Mouse (Mus musculus) CH12F3 (cell line): ENCODE measurements around the gene Gm11034.

Experiments
- in situ Hi-C: fragments of 300-500 bp; cut with MboI; formaldehyde crosslinking; loops from 2 replicates; pipeline ENCODE4 v1.14.3; 2020; ENCODE audit warnings: low sequenced_read_pairs

Gm11034 gene

DNA sequence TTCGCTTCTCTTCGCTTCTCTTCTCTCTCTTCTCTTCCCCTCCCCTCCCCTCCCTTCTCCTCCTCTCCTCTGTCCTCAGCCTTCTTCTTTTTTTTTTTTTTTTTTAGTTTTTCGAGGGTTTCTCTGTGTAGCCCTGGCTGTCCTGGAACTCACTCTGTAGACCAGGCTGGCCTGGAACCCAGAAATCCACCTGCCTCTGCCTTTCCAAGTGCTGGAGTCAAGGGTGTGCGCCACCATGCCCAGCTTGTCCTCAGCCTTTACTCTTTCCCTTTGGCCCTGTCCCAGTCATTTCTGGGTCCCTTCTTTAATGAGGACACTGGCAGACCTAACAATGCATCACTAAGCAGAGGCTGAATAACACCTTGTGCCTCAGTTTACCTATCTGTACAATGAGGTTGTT lies at the start of gene Gm11034:
Gene Gm11034, minus strand, starts transcription at position 101 of the 400 bp plus-strand sequence.
- in situ Hi-C loops: no loop called here

GRCm38 (mm10) chr8:72262756-72263155 lies 49.3 kb upstream of the Gm11034 start:
- in situ Hi-C loops: no loop called here

- in situ Hi-C loops: no loop called here
These were observed 48.4 kb upstream of the Gm11034 start for GRCm38 (mm10) chr8:72261872-72262271.

DNA sequence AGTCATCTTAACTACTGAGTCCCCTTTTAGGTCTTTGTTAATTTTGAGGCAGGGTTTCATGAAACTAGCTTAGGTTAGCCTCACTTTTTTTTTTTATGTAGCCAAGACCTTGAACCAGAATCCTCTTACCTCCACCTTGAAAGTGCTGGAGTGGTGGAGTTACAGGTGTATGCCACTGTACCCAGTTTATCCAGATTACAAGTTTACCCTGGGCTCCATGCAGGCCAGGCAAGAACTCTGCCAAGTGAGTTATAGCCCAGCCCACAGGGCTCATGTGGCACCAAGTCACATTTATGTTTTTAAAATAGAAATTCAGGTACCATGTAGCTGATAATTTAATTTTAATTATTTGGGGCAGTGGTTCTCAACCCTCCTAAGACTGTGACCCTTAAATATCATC lies 48.0 kb upstream of the Gm11034 start:
- in situ Hi-C loops: no loop called here

DNA sequence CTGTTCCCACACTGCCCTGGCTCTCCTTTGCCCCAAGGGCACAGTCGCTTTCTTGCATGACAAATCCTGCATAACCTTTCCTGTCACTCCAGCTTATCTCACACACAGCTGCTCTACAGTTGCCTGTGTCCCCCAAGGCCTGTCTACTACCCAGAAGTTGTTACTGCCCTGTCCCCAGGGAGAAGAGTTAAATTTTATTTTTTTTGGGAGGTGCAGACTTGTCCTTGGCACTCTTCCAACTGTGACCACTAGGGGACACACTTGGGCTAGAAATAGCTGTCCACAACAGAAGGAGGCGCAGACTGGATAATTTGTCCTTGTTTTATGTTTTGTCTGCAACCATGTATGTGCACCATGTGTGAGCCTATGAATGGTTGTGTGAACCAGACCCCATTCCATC lies 47.6 kb upstream of the Gm11034 start:
- in situ Hi-C loops: no loop called here

DNA sequence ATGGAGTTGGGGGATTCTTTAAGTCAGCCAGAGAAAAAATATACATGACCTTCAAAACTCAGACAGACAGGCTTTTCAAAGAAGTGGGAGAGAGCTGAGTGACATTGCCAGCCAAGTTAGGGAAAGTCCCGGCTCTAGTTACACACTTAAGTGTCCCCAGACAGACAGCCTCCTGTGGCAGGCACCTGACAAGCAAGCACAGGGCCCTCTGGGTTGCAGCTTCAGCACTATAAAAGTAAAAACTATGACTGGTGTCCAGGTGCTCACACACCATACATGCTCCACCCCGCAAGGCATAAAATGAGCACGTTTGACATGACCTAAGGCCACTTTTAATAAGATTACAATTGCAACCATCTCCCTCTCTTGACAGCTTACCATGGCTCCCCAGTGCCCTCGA lies 47.1 kb upstream of the Gm11034 start:
- in situ Hi-C loops: no loop called here

DNA sequence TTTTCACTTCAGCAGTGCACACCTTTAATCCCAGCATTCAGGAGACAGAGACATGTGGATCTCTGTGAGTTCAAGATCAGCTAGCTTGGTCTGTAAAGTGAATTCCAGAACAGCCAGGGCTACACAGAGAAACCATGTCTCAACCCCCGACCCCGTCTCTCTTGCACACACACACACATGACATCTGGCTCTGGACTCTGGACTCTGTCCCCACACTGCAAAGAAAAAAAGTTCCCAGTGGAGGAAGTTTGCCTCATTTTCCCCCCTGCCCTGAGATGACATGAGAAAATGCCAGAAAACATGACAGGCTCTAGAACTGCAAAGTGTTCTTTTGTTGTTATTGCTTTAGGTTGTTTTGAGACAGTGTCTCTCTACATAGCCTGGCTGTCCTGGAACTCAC lies 46.4 kb upstream of the Gm11034 start:
- in situ Hi-C loops: loop anchor here (5.0 kb wide), 1 partner anchor 107 kb away; no protein-coding TSS in a partner anchor

- in situ Hi-C loops: loop anchor here (5.0 kb wide), 1 partner anchor 109 kb away; no protein-coding TSS in a partner anchor
These were observed 44.4 kb upstream of the Gm11034 start for GRCm38 (mm10) chr8:72257902-72258238.

GRCm38 (mm10) chr8:72257171-72257901 lies 43.9 kb upstream of the Gm11034 start:
- in situ Hi-C loops: loop anchor here (5.0 kb wide), 1 partner anchor 110 kb away; no protein-coding TSS in a partner anchor

DNA sequence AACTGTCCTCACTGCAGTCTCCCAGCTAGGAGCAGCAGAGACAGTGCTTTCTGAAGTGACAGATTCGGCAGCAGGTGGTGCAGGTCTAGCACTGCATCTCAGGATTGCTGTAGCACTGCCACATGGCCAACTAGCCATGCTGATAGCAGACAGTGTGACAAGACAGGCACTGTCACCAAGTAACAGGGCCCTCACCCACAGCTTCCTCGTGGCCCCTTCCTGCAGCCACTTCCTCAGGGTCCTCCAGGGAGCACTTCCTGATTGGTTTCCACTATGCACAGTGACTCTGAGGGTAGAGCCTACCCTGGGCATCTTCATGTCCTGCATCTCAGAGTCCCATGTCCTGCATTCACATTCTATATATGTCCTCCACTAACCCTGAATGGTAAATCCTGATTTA lies 31.2 kb upstream of the Gm11034 start:
- in situ Hi-C loops: no loop called here

DNA sequence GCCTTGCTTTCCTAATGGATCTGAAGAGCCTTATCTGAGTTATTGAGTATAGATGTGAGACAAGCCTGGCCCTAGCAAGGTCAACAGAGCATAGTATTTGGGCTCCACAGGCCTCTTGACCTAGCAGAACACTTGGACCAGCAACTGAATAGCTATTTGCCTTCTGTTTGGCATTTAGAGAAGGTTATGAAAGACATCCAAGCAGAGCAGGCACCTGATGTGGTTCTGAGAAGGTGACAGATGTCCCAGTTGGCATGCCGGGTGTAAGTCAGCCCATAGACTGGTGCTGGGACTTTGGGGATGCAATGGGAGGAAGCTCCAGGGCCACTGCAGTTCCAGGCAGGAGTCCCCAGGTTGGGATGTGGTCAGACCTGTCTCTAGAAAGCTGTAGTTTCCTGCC lies 28.8 kb upstream of the Gm11034 start:
- in situ Hi-C loops: no loop called here

DNA sequence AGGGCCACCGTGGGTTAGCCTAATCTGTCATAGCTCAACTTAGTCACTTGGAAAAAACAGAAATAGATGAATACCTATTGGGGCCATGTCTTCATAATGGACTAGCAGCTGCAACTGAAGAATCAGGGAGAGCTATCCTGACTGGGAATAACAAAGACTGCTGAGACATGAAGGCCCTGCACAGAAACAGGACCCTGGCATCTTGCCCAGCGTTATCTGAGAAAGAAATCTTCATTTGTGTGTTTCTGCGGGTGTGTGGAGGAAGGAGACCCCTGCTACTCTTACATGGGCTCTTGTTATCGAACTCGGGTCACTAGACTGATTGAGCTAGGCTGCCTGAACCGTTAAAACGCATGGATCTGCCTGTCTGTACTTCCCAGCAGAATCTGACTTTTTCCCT lies 27.5 kb upstream of the Gm11034 start:
- in situ Hi-C loops: no loop called here

DNA sequence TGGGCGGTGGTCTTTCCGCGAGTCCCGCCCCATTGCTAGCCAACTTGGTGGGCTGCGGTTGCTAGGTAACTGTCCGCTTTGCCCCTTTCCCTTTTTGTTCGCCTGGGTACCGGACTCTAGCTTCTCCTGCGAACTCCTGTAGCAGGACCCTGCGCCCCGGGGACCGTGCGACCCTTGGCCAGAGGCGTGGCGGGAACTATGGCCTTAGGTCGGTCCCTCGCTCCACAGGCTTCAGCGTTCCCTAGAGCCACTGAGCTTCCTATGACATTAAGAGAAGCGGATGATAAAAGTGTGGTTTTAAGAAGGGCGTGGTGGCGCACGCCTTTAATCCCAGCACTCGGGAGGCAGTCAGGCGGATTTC lies 26.9 kb upstream of the Gm11034 start:
- in situ Hi-C loops: no loop called here

GRCm38 (mm10) chr8:72239499-72240402 lies 26.3 kb upstream of the Gm11034 start, which contains the start of gene Ap1m1:
TSS of gene Ap1m1 (plus strand) at chr8:72240018.
- in situ Hi-C loops: no loop called here

DNA sequence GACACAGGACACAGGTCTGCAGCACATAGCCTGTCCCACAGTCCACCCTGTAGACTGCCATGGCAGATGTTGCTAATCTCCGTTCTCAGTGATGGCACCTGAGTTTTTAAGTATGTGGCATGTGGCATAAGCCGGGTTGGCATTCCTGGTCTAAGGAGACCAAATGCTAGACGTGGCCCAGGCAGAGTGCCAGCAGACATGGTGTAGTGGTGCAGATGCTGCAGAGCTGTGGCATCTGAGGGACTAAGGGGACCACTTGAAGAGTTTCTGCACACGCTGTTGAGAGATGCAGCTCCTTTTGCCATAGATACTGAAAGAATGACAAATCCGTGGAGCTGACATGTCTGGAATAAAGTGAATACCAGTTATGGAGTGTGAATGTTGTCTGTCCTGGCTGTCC lies 9.2 kb upstream of the Gm11034 start:
- in situ Hi-C loops: no loop called here

GRCm38 (mm10) chr8:72220758-72221157 lies 7.3 kb upstream of the Gm11034 start:
- in situ Hi-C loops: no loop called here

- in situ Hi-C loops: loop anchor here (5.0 kb wide), 1 partner anchor 37 kb away; no protein-coding TSS in a partner anchor
These were observed 6.3 kb upstream of the Gm11034 start, which contains the start of gene Fam32a for GRCm38 (mm10) chr8:72219541-72220363. TSS of gene Fam32a (plus strand) at chr8:72219730.

DNA sequence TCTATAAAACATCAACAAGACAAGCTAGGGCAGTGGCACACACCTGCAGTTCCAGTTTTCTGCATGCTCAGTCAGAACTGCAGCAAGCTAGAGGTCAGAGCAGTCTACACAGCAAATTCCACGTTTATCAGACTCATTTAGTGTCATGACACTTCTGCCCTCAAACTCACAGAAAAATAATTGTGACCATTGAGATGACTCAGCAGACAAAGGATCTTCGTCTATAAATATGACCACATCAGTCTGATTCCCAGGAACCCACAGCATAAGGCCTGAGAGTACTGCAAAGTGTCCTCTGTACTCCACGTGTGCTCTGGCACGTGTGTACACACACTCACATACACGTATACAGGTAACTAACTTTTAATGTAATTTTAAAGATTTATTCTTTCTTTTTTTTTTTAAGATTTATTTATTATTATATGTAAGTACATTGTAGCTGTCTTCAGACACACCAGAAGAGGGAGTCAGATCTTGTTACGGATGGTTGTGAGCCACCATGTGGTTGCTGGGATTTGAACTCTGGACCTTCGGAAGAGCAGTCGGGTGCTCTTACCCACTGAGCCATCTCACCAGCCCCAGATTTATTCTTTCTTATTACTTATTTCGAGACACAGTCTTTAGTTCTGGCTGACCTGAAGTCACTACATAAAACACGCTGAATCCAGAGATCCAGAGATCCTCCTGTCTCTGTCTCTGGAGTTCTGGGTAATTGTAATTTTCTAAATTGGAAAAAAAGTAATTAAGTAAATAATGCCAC lies 5.5 kb upstream of the Gm11034 start:
- in situ Hi-C loops: loop anchor here (5.0 kb wide), 1 partner anchor 37 kb away; no protein-coding TSS in a partner anchor

GRCm38 (mm10) chr8:72215871-72216270 lies 2.4 kb upstream of the Gm11034 start:
- in situ Hi-C loops: loop anchor here (5.0 kb wide), 1 partner anchor 34 kb away; no protein-coding TSS in a partner anchor

- in situ Hi-C loops: loop anchor here (5.0 kb wide), 1 partner anchor 33 kb away; no protein-coding TSS in a partner anchor
These were observed 1.6 kb upstream of the Gm11034 start for GRCm38 (mm10) chr8:72215060-72215459.
